Mouse (Mus musculus): ENCODE measurements around the gene Tbc1d30. TPM values are rescaled to one million over a fixed set of nuclear protein-coding genes. Genes with fewer than 3 reads are reported as not detected.

The Tbc1d30 gene
- polyA plus RNA-seq, 1 experiment from 2014 or later: 2.6 TPM

DNA sequence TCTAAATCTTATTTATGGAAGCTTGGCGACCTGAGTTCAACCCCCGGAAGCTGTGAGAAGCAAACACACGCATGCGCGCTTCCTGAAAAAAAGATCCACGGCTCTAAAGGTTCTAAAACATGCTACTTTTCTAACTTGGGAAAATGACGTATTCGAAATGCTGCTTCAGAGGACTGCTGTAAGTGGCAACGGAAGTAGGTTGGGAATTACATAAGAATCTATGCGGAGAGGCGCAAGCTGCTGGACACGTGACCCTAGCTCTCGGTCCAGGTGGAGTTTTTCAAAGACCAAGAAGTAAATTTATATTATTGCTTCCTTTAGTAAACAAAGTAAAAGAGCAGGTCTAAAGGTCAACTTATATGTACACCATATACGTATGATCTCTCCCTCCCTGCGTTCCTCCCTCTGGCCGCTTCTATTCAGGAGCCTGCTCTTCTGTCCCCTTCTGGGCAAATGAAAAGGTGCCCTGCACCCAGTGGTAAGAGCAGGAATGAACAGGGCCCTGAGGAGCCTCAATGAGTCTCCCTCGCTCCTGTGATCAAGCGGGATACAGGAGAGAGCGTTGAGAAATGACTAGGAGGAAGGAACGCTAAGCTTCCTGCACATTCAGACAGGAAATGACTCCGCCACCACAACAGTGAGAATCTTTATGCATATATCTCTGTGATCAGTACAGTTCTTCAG is 87.4 kb downstream of the Tbc1d30 start:
- ATAC-seq (ENCODE audit: insufficient number of reproducible peaks, low FRiP score, low TSS enrichment, low read depth): no peak
- no peak overlapping the region for H3K4me2 ChIP-seq (replicated peaks)

DNA sequence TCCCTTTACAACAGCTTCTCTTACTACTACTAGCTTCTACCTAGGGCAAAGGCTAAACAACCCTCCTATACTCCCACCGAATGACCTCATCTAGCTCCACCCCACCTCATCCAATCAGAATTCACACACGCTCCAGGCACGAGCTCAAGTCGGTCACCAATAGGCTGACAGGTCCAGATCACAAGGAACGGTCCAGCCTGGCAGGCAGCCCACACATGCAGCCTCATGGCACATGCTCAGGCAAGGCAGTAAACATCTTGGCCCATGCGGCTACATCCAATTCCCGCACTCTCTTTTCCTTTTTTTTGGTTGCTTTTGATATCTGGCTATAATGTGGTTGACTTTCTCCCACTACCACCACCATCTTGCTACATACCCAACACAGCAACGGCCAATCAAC is 88.9 kb downstream of the Tbc1d30 start:
- Histone ChIP-seq H3K9ac (no peak overlapping the region), H3K27ac (replicated peaks) (no peak overlapping the region), H3K4me1 (no peaks in the 10 kb centered on the region), H3K9me3 (replicated peaks) (no peaks in the 10 kb centered on the region), H3K4me3 (replicated peaks) (no peak overlapping the region), H3K36me3 (no peaks in the 10 kb centered on the region), H3K4me2 (replicated peaks) (no peak overlapping the region), H3K27me3 (no peaks in the 10 kb centered on the region)
- ATAC-seq (ENCODE audit: insufficient number of reproducible peaks, low FRiP score, low TSS enrichment, low read depth): no peak
- 92% methylated on average over 8 of the region's 8 CpGs for whole genome bisulfite sequencing

More for the DNA sequence above, 87.4 kb downstream of the Tbc1d30 start:
- Histone ChIP-seq H3K36me3 (no peaks in the 10 kb centered on the region), H3K27me3 (no peaks in the 10 kb centered on the region), H3K4me3 (replicated peaks) (no peak overlapping the region), H3K9me3 (replicated peaks) (no peaks in the 10 kb centered on the region), H3K9ac (no peak overlapping the region), H3K4me1 (no peaks in the 10 kb centered on the region), H3K27ac (replicated peaks) (no peak overlapping the region)
- WGBS: 86% methylated on average over 21 of the region's 21 CpGs

DNA sequence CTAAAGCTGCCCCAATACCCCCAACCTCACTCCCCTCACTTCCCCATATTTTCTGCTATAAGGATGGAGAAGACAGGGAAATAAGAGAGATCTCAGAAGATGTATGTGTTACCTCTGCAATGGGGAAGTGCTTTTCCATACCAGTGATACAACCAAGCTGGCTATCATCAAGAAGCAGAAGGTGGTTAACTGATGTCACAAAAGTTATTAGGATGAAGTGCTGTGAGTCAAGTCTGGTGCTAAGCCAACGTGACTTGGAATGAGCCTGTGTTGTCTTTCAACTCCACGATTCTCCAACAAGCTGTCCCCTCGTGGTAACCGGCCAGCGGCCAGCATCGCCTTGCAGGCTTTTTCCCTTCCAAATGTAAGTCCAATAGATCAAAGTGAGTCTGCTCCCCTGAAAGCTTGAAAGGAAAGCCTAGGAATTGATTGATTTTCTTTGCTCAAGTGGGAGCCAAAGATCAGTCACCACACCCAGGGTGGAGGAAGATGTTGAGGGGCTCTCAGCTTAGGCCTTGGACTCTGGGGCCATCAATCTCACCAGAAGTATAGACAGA is 90.0 kb downstream of the Tbc1d30 start:
- 86% methylated on average over 6 of the region's 6 CpGs for WGBS
- Histone ChIP-seq H3K27me3 (no peaks in the 10 kb centered on the region), H3K4me3 (replicated peaks) (no peak overlapping the region), H3K27ac (replicated peaks) (no peak overlapping the region), H3K9me3 (replicated peaks) (no peaks in the 10 kb centered on the region), H3K4me2 (replicated peaks) (no peak overlapping the region), H3K4me1 (0 out of 2 replicates have a peak, but pooled peaks cover 3% of the 10 kb centered on the region), H3K36me3 (no peaks in the 10 kb centered on the region), H3K9ac (no peak overlapping the region)
- no peak for ATAC-seq (ENCODE audit: insufficient number of reproducible peaks, low FRiP score, low TSS enrichment, low read depth)

DNA sequence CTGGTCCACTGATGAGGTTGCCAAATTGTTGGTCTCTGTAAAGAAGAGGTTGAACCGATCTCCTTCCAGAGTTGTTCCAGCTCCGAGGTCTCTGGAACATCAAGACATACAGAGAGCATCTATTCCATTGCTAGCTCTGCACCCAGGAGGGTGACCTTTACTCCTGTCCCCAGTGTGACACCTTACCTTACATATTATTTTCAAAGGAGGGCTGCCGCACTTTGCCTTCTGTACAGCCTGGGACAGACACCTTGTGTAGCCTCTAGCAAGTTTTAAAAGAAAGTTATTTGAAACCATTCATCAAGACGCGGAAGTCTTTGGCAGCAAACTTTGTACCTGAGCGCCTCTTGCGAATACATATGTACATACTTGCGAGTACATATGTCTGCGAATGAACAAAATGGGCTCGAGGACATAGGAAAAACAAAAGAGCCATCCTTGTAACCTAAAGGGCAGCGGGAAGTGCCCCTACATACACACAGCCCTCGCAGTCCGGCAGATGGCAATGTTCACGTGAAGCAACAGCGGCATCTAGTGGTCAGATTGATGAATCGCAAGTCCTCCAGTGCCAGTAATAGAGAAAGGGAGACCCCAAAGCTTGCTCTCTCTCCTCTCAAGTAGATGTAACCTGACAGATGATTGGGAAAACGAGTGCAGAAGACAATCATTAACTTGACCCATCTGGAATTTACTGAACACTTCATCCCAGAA is 94.8 kb downstream of the Tbc1d30 start:
- 0 out of 2 replicates have a peak, but pooled peaks cover 3% of the 10 kb centered on the region for H3K4me1 ChIP-seq
- H3K9me3 ChIP-seq (replicated peaks): no peaks in the 10 kb centered on the region
- no peak overlapping the region; the same call in 1 of the 2 replicates for H3K4me3 ChIP-seq (replicated peaks)
- peak; percentile 56; the same call in 1 of the 2 replicates for ATAC-seq (ENCODE audit: insufficient number of reproducible peaks, low FRiP score, low TSS enrichment, low read depth)
- no peaks in the 10 kb centered on the region for H3K36me3 ChIP-seq
- no peak overlapping the region for H3K27ac ChIP-seq (replicated peaks)
- 17% methylated on average over 17 of the region's 17 CpGs for WGBS
- H3K9ac ChIP-seq: no peak overlapping the region
- no peaks in the 10 kb centered on the region for H3K27me3 ChIP-seq
- peak overlapping the region; percentile 39 for H3K4me2 ChIP-seq (replicated peaks)

DNA sequence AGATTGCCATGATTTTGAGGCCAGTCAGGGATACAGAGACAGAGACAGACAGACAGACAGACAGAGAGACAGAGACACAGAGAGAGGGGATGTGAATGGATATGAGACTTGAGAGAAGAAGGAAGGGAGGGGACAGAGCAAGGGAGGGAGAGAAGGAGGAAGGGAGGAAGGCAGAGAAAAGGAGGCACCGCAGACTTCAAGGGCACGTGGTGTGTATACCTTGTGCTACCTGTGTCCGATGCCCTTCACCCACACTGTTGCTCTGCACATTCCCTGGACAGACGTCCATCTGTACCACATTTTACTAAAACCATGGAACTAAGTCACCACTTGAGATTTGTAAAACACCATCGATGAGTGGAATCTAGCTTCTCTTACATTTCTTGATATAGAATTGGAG is 95.6 kb downstream of the Tbc1d30 start:
- ATAC-seq (ENCODE audit: insufficient number of reproducible peaks, low FRiP score, low TSS enrichment, low read depth): no peak
- no peak overlapping the region for H3K27ac ChIP-seq (replicated peaks)
- H3K9me3 ChIP-seq (replicated peaks): no peaks in the 10 kb centered on the region
- WGBS: 89% methylated on average over 5 of the region's 5 CpGs
- no peak overlapping the region for H3K4me3 ChIP-seq (replicated peaks)
- no peaks in the 10 kb centered on the region for H3K27me3 ChIP-seq
- H3K36me3 ChIP-seq: no peaks in the 10 kb centered on the region
- no peak overlapping the region for H3K4me2 ChIP-seq (replicated peaks)
- H3K9ac ChIP-seq: no peak overlapping the region
- 0 out of 2 replicates have a peak, but pooled peaks cover 3% of the 10 kb centered on the region for H3K4me1 ChIP-seq

DNA sequence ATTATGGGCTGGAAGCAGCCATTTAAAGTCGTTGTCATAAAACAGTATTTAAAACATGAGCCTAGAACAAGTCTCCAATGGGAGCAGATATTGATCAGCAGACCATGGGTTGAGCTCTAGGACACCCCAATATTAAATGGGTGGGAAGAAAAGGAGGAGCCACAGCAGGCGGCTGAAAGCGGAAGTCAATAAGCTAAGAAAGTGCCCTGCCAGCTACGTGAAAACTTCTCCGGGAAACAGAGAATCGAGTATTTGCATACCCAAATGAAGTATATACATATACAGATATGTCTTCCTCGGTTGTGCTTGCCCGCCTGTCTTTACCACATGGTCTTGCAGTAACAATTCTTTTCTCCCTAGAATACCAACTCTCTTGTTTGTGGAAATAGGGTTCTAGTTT is 96.7 kb downstream of the Tbc1d30 start:
- 0 out of 2 replicates have a peak, but pooled peaks cover 3% of the 10 kb centered on the region for H3K4me1 ChIP-seq
- H3K4me3 ChIP-seq (replicated peaks): no peak overlapping the region
- H3K9me3 ChIP-seq (replicated peaks): no peaks in the 10 kb centered on the region
- WGBS: 86% methylated on average over 8 of the region's 8 CpGs
- no peak overlapping the region for H3K9ac ChIP-seq
- no peaks in the 10 kb centered on the region for H3K27me3 ChIP-seq
- no peak overlapping the region for H3K27ac ChIP-seq (replicated peaks)
- ATAC-seq (ENCODE audit: insufficient number of reproducible peaks, low FRiP score, low TSS enrichment, low read depth): no peak
- H3K36me3 ChIP-seq: no peaks in the 10 kb centered on the region
- no peak overlapping the region for H3K4me2 ChIP-seq (replicated peaks)

DNA sequence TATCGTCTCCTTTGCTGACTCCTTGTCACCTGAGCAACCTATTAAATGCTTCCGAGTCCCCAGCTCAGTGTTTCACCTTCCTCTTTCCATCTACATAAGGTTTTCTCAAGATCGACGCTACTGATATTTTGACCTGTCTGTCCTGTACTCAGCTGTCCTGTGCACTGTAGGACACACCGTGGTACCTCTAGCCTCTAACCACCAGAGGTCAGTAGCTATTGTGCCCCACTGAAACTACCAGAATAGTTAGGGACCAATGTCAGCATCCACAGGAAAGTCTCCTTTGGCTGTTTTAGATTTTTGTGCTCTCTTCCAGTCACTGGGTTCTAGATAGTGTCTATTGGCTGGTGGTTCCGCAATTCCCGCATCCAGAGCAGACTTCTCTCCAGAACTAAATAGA is 98.3 kb downstream of the Tbc1d30 start:
- no peaks in the 10 kb centered on the region for H3K27me3 ChIP-seq
- no peak for ATAC-seq (ENCODE audit: insufficient number of reproducible peaks, low FRiP score, low TSS enrichment, low read depth)
- H3K4me2 ChIP-seq (replicated peaks): no peak overlapping the region
- H3K36me3 ChIP-seq: no peaks in the 10 kb centered on the region
- no peak overlapping the region for H3K27ac ChIP-seq (replicated peaks)
- no peak overlapping the region for H3K4me3 ChIP-seq (replicated peaks)
- 71% methylated on average over 7 of the region's 7 CpGs for WGBS
- H3K9ac ChIP-seq: no peak overlapping the region
- 0 out of 2 replicates have a peak, but pooled peaks cover 3% of the 10 kb centered on the region for H3K4me1 ChIP-seq
- H3K9me3 ChIP-seq (replicated peaks): no peaks in the 10 kb centered on the region

DNA sequence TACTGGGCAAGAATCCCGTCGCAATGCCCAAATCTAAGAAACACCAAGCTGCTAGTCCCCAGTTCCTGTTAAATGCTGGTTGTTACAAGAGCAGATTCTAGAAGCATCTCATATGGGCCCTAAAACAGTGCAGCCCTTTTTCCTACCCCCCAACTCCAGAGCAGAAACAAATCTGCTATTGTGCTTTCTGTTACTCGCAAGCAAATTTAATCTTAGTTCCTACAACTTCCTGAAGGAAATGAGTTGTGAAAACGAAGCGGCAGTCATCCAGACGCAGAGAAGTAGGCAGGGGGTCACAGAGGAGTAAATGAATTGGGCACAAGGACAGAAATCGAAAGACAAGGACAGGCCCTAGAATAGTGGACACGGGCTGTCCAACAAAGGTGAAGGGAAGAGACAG is 99.9 kb downstream of the Tbc1d30 start:
- no peaks in the 10 kb centered on the region for H3K9me3 ChIP-seq (replicated peaks)
- no peak overlapping the region for H3K4me2 ChIP-seq (replicated peaks)
- no peaks in the 10 kb centered on the region for H3K27me3 ChIP-seq
- no peak overlapping the region for H3K9ac ChIP-seq
- 55% methylated on average over 8 of the region's 8 CpGs for WGBS
- 0 out of 2 replicates have a peak, but pooled peaks cover under 1% of the 10 kb centered on the region for H3K4me1 ChIP-seq
- ATAC-seq (ENCODE audit: insufficient number of reproducible peaks, low FRiP score, low TSS enrichment, low read depth): no peak
- no peaks in the 10 kb centered on the region for H3K36me3 ChIP-seq
- no peak overlapping the region for H3K27ac ChIP-seq (replicated peaks)
- no peak overlapping the region for H3K4me3 ChIP-seq (replicated peaks)

DNA sequence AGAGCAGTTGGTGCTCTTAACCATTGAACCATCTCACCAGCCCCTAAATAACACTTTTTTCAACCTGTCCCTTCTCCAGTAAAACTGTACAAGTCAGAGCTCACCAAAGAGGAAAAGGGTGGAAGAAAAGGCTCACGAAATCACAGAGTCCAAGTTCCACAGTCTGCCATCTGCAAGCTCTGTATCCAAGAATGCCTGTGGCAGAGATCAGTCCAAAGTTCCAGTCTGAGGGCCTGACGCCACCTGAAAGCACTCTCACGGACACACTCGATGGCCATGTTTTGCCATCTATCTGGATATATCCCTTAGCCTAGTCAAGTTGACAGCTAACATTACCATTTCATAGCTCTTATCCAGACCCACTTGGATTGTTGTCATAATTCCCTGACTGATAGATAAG is 101.3 kb downstream of the Tbc1d30 start:
- Histone ChIP-seq H3K9me3 (replicated peaks) (no peaks in the 10 kb centered on the region), H3K36me3 (no peaks in the 10 kb centered on the region), H3K4me1 (no peaks in the 10 kb centered on the region), H3K27me3 (no peaks in the 10 kb centered on the region), H3K27ac (replicated peaks) (no peak overlapping the region), H3K4me2 (replicated peaks) (no peak overlapping the region), H3K4me3 (replicated peaks) (no peak overlapping the region), H3K9ac (no peak overlapping the region)
- WGBS: 91% methylated on average over 4 of the region's 4 CpGs
- ATAC-seq (ENCODE audit: insufficient number of reproducible peaks, low FRiP score, low TSS enrichment, low read depth): no peak

DNA sequence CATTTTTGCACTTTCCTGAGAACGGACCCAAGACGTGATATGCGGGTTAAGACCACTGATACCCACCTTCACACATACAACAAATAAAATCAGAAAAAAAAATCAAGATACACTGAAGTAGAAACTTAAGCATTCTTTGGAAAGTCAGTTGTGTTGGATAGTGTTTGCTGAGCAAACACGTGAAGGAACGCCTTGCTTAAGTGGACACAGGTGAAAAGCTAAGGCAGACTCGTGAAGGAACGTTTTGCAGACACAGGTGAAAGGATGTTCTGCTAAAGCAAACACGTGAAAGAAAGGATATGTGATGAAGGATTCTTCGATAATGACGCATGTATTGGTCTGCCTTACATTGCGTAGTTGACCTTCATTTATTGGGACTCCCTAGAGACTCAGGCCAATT is 103.5 kb downstream of the Tbc1d30 start:
- H3K4me2 ChIP-seq (replicated peaks): no peak overlapping the region
- H3K9me3 ChIP-seq (replicated peaks): no peaks in the 10 kb centered on the region
- no peaks in the 10 kb centered on the region for H3K27me3 ChIP-seq
- H3K4me3 ChIP-seq (replicated peaks): no peak overlapping the region
- H3K9ac ChIP-seq: no peak overlapping the region
- H3K27ac ChIP-seq (replicated peaks): no peak overlapping the region
- H3K36me3 ChIP-seq: no peaks in the 10 kb centered on the region
- H3K4me1 ChIP-seq: no peaks in the 10 kb centered on the region; the same call in 1 of the 2 replicates
- no peak for ATAC-seq (ENCODE audit: insufficient number of reproducible peaks, low FRiP score, low TSS enrichment, low read depth)
- 93% methylated on average over 11 of the region's 11 CpGs for WGBS

DNA sequence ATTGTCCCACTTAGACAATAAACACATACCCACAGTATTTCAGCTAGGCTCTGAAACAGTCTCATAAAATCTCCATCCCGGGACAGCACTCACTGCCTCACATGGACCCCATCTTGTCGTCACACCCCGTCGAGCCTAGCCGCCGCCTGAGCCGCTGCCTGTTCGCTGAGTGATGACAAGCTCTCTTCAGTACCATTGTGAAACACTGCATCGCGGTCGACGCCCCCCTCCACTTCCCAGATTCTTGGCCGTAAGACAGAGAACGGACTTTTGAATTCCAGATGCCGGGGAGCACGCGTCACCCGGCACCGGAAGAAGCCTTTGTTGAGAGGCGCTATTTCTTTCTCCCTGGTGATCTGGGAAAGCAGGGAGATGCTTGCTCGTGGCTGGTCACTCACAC is 104.1 kb downstream of the Tbc1d30 start:
- no peaks in the 10 kb centered on the region for H3K27me3 ChIP-seq
- no peaks in the 10 kb centered on the region; the same call in 1 of the 2 replicates for H3K4me1 ChIP-seq
- no peak for ATAC-seq (ENCODE audit: insufficient number of reproducible peaks, low FRiP score, low TSS enrichment, low read depth)
- 63% methylated on average over 21 of the region's 21 CpGs for WGBS
- no peak overlapping the region for H3K4me2 ChIP-seq (replicated peaks)
- no peak overlapping the region for H3K9ac ChIP-seq
- H3K4me3 ChIP-seq (replicated peaks): no peak overlapping the region
- no peak overlapping the region for H3K27ac ChIP-seq (replicated peaks)
- H3K36me3 ChIP-seq: no peaks in the 10 kb centered on the region
- H3K9me3 ChIP-seq (replicated peaks): no peaks in the 10 kb centered on the region
